18 mouse cellular contexts compared by ENCODE assay signal in the genomic region with DNA sequence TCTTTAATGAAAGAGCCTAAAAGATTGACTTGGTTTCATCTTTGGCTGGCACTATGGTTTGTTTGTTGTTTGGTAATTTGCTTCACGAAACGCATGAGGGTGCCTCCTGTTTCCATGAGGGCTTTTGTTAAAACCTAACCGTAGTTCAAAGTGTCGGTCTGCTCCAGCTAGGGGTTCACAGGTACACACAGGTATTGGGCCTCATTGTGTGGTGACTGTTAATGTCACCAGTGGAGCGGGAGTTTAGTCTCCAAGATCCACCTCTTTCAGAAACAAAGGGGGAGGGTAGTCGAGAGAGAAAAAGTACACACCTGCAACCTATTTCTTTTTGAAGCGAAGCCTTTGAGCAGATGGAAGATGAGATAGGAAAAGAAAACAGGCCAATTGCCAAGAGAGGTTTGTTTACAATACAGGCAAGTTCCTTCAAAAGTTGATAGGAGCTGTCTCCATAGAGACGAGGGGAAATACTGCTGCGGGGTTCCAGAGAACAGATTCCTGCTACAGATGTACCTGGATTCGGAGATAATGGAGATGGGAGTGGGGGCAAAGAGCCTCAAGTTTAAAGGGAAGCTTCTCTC.
DNase-seq lines count a peak whose midpoint lies in the region; ATAC-seq and TF ChIP-seq lines count a peak whose summit lies in the region.
"Had no signal": no experiment of that assay in that cellular context is flagged by ENCODE, and none has a peak within 500 bp of the region (broad histone marks: within the 10 kb centered on the region; RNA-seq: fewer than 3 reads in every experiment).

No protein-coding gene starts in this region.

- peak; percentile 15 for DNase-seq in embryonic facial prominence, embryonic 11.5 days (ENCODE audit: low spot score)
- no peak for DNase-seq in embryonic facial prominence, embryonic 10.5 days (ENCODE audit: low spot score)
- DNase-seq in lung, embryonic 14.5 days = peak; percentile 10
- no peak for DNase-seq in lung, postnatal 10 days
- peak; percentile 74 for DNase-seq in thymus, postnatal 0 days (ENCODE audit: low spot score)
- no peak for DNase-seq in left cerebral cortex, postnatal 10 days (ENCODE audit: extremely low spot score in 1 of 2, low spot score in 2 of 2)
- no peak for DNase-seq in frontal cortex, adult 2 months (ENCODE audit: extremely low spot score in 1 of 2, low spot score in 1 of 2)
- no peak for DNase-seq in spleen, adult 12 weeks (ENCODE audit: low spot score)
- DNase-seq: cerebellum, adult 2 months; heart, postnatal 36 days; kidney, postnatal 36 days; right cerebral cortex, postnatal 14 days had no signal

- 59% methylated on average over 10 of the region's 10 CpGs for WGBS in embryonic facial prominence, embryonic 11.5 days
- WGBS in embryonic facial prominence, embryonic 10.5 days = 60% methylated on average over 10 of the region's 10 CpGs
- 38% methylated on average over 10 of the region's 10 CpGs for WGBS in lung, embryonic 14.5 days

- H3K27ac ChIP-seq in embryonic facial prominence, embryonic 11.5 days (replicated peaks; ENCODE audit: low read depth, low read length) = no peak overlapping the region
- no peak overlapping the region for H3K27ac ChIP-seq in embryonic facial prominence, embryonic 10.5 days (replicated peaks)
- H3K27ac ChIP-seq in lung, embryonic 14.5 days (ENCODE audit: low read depth) = no peak overlapping the region
- H3K27ac ChIP-seq: heart, embryonic 13.5 days; hindbrain, embryonic 14.5 days; limb, embryonic 15.5 days; midbrain, embryonic 15.5 days had no signal

- H3K27me3 ChIP-seq in embryonic facial prominence, embryonic 11.5 days (ENCODE audit: control insufficient read depth, insufficient read depth, low read length) = no peaks in the 10 kb centered on the region
- H3K27me3 ChIP-seq in embryonic facial prominence, embryonic 10.5 days (replicated peaks; ENCODE audit: low read depth, poor library complexity, severe bottlenecking) = no peaks in the 10 kb centered on the region
- no peaks in the 10 kb centered on the region for H3K27me3 ChIP-seq in lung, embryonic 14.5 days (ENCODE audit: insufficient read depth, low read length)
- H3K27me3 ChIP-seq: heart, embryonic 13.5 days; limb, embryonic 15.5 days; megakaryocyte, embryonic 14.5 days; midbrain, embryonic 15.5 days had no signal

- no peaks in the 10 kb centered on the region for H3K36me3 ChIP-seq in embryonic facial prominence, embryonic 11.5 days (replicated peaks; ENCODE audit: control insufficient read depth, insufficient read depth, low read depth, low read length)
- no peaks in the 10 kb centered on the region for H3K36me3 ChIP-seq in embryonic facial prominence, embryonic 10.5 days (replicated peaks)
- no peaks in the 10 kb centered on the region for H3K36me3 ChIP-seq in lung, embryonic 14.5 days (ENCODE audit: insufficient read depth)
- H3K36me3 ChIP-seq: heart, embryonic 13.5 days; limb, embryonic 15.5 days; midbrain, embryonic 15.5 days had no signal

- no peak for TF ChIP-seq CTCF in lung, embryonic 14.5 days (IDR thresholded peaks at IDR 0.05; ENCODE audit: low read depth)

- H3K4me1 ChIP-seq in embryonic facial prominence, embryonic 11.5 days (ENCODE audit: control insufficient read depth, insufficient read depth, low read length) = no peaks in the 10 kb centered on the region
- H3K4me1 ChIP-seq in embryonic facial prominence, embryonic 10.5 days = peaks cover 12% of the 10 kb centered on the region
- H3K4me1 ChIP-seq in lung, embryonic 14.5 days (ENCODE audit: insufficient read depth) = no peaks in the 10 kb centered on the region
- H3K4me1 ChIP-seq: heart, embryonic 13.5 days; megakaryocyte, embryonic 14.5 days; midbrain, embryonic 15.5 days had no signal

- no peak overlapping the region for H3K4me2 ChIP-seq in embryonic facial prominence, embryonic 11.5 days (ENCODE audit: low read depth, low read length)
- no peak overlapping the region for H3K4me2 ChIP-seq in lung, embryonic 14.5 days
- H3K4me2 ChIP-seq: heart, embryonic 13.5 days; hindbrain, embryonic 14.5 days; limb, embryonic 15.5 days; midbrain, embryonic 15.5 days had no signal

- no peak overlapping the region for H3K9ac ChIP-seq in embryonic facial prominence, embryonic 11.5 days (replicated peaks; ENCODE audit: low read length)
- no peak overlapping the region for H3K9ac ChIP-seq in lung, embryonic 14.5 days
- H3K9ac ChIP-seq: heart, embryonic 13.5 days; hindbrain, embryonic 14.5 days; limb, embryonic 15.5 days; midbrain, embryonic 15.5 days had no signal

- no peaks in the 10 kb centered on the region for H3K9me3 ChIP-seq in embryonic facial prominence, embryonic 11.5 days (replicated peaks; ENCODE audit: control insufficient read depth, low read length)
- H3K9me3 ChIP-seq in embryonic facial prominence, embryonic 10.5 days = peaks cover 5% of the 10 kb centered on the region; the same call in 1 of the 2 replicates
- peaks cover 5% of the 10 kb centered on the region; the same call in 1 of the 2 replicates for H3K9me3 ChIP-seq in lung, embryonic 14.5 days (ENCODE audit: low read depth, low read length)
- H3K9me3 ChIP-seq: limb, embryonic 15.5 days; midbrain, embryonic 15.5 days had no signal

- intact Hi-C loops in left cerebral cortex, postnatal 10 days (cut with DNase I) = no loop called here

- H3K4me3 ChIP-seq in embryonic facial prominence, embryonic 11.5 days (ENCODE audit: low read depth, low read length) = no peak overlapping the region
- H3K4me3 ChIP-seq in embryonic facial prominence, embryonic 10.5 days = no peak overlapping the region
- no peak overlapping the region for H3K4me3 ChIP-seq in lung, embryonic 14.5 days (ENCODE audit: low read depth, low read length)
- H3K4me3 ChIP-seq: heart, embryonic 13.5 days; limb, embryonic 15.5 days; megakaryocyte, embryonic 14.5 days; midbrain, embryonic 15.5 days had no signal

- no peak for ATAC-seq in embryonic facial prominence, embryonic 11.5 days (replicated peaks; ENCODE audit: insufficient number of reproducible peaks, low FRiP score, low TSS enrichment, low read depth)
- ATAC-seq in lung, embryonic 14.5 days (ENCODE audit: insufficient read depth) = no peak
- ATAC-seq: forebrain, embryonic 16.5 days; midbrain, embryonic 15.5 days had no signal

Comparison
In these comparisons a context has a peak if more than half of its experiments do, and no peak if none do; other contexts are left out.
1. DNase-seq: peak in embryonic facial prominence, embryonic 11.5 days (single experiment), lung, embryonic 14.5 days (single experiment) and thymus, postnatal 0 days (single experiment); none in embryonic facial prominence, embryonic 10.5 days (single experiment), lung, postnatal 10 days (single experiment), left cerebral cortex, postnatal 10 days (0 of 2), frontal cortex, adult 2 months (0 of 2) and spleen, adult 12 weeks (single experiment).